Mouse (Mus musculus): ENCODE data around the gene Necab3.

Necab3 gene

DNA sequence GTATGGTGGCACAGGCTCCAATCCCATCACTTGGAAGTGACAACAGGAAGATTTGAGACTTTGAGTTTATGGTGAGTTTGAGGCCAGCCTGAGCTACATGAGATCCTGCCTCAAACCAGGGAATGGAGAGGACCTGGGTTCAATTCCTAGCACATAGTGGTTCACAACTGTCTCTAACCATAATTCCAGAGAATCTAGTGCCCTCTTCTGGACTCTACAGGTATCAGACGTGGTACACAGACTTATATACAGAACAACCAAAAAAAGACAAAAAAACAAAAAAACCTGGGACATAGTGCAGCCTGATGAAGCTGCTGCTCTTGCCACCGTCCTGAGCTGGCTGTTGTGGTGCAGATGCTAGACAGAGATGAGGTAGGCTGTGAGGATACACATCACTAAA, 17.1 kb downstream of the Necab3 start:
- DNase-seq (ENCODE audit: low spot score): no peak

DNA sequence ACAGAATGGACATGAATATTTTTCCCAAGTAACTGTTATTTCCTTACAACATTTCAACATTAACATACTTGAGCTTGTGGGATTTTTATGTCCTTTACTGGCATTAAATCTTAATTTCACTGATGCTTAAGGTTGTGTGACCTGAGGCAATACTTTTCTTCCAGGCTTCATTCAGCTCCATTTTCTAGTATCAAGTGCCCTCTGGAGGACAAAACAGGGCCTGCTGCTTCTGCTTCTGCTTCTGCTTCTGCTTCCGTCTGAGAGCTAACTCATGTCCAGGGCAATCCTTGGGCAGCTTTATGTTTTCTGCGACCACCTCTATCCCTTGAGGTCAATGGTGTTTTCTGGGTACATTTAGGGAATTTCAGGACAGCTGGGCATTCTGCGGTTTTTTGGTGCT, 19.0 kb downstream of the Necab3 start:
- peak; percentile 57 for DNase-seq (ENCODE audit: low spot score)

DNA sequence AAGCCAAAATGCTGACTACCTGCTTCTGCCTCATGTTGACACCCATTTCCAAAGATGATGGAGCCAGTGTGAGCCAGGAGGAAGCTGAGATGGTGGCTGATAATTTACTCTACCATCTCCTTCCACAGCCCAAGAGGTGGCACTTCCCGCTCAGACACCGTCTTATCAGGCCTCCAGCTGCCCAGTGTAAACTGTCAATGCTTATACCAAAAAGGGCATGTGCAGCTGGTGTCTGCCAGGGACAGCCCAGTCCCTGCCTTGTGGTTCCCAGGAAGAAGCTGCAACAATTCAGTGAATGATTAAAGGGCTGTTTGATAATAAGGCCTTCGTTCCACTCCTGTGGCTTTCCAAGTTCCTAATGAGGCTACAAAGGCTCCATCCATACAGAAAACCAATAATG, 20.0 kb downstream of the Necab3 start:
- DNase-seq (ENCODE audit: low spot score): peak; percentile 74

DNA sequence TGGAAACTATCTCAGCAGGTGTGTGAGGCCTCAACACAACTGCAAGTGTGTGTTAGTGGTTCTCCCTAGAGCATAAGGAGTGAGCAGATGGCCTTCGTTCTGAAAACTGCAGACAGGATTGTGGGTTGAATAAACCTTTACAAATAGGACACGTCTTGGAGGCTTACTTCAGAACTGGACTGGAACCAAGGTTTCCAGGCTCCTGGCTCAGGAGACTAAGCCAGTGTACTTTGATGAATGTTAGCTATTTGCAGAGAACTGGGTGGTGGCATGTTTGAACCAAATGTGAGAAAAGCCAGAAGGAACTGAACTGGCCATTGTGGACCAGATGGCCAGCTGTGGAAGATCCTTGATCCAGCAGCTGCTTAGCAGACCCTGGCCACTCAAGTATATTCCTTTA, 20.4 kb downstream of the Necab3 start:
- peak; percentile 84 for DNase-seq (ENCODE audit: low spot score)

DNA sequence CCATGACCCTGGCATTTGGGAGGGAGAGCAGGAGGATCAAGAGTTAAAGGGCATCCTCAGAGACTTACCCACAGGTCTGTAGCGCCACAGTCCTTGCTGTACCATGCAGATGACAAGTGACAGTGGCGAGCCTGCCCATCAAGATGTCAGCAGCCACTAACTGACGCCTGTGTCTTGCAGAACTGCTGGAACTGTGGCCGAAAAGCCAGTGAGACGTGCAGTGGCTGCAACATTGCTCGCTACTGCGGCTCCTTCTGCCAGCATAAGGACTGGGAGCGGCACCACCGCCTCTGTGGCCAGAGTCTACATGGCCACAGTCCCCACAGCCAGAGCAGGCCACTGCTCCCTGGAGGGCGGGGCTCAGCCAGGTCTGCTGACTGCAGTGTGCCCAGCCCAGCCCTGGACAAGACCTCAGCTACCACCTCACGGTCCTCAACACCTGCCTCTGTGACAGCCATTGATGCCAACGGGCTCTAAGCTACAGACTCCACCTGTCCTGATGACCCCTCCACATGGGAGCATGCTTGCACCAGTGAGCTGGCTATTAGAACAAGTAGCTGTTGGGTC, 23.9 kb downstream of the Necab3 start:
- DNase-seq (ENCODE audit: low spot score): no peak

DNA sequence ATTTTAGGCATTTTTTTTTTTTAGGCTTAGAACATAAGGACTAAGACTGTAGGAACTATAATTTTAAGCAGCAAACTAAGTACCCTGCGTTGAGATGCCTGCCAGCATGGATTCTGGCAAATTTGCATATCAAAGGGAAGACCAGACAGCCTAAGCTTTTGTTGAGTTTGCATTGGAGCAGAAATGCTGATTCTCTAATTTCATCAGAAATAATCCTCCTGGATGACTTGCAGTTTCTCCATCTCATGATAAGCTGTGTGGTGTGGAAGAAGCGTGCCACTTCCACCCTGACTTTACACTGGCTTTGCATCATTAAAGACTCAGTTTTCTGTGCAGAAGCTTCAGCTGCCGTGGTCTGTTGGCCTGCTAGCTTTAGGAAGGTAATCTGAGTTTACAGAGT, 25.8 kb downstream of the Necab3 start:
- DNase-seq (ENCODE audit: low spot score): no peak

DNA sequence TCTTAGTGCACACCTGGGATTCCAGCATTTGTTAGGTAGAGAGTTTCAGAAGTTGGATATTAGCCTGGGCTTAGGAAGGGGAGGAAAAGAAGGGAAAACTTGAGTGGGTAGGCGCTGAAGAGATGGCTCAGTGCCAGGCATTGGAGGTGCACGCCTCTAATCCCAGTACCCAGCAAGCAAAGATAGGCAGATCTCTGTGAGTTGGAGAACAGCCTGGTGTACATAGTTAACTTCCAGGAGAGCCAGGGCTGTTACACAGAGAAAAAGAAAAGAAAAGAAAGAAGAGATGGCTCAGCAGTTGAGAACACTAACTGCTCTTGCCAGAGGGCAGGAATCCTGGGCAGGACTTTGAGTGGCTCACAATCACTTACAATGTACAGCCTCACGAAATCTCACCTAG, 32.2 kb downstream of the Necab3 start:
- DNase-seq (ENCODE audit: low spot score): no peak

DNA sequence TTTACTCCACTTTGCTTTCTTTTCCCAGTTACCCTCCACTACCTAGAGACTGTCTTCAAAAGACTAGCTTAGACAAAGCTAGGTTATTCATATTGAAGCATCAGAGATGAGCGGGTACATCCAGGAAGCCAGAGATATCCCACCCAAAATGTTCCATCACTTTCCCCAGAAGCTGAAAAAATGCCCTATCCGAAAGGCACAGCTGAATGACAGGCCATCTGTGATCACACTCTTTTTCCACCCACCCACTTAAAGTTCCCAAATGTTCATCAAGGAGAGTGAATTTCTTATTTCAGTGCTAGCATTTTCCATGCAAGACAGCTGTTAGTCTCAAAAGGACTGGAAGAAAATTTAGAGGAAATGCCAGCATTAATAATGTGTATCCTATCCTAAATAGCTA, 33.4 kb downstream of the Necab3 start:
- no peak for DNase-seq (ENCODE audit: low spot score)

DNA sequence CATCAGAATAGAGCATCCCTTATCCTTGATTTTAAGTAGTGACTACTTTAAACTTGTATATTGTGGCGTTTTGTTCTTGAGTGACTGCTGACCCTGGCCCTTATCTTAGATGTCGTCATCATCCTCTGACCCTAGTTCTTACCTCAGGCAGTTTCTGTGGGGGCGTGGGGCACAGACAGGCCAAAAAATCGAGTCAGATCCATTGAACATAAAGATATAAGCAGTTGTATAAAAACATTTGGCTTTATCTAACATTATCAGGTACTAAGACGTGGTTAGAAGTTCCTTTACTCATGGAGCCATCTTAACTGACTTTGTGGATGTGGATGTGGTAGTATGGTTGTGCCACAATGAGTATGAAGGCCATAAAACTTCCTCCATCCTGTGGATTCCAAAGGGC, 36.4 kb downstream of the Necab3 start:
- DNase-seq (ENCODE audit: low spot score): no peak

DNA sequence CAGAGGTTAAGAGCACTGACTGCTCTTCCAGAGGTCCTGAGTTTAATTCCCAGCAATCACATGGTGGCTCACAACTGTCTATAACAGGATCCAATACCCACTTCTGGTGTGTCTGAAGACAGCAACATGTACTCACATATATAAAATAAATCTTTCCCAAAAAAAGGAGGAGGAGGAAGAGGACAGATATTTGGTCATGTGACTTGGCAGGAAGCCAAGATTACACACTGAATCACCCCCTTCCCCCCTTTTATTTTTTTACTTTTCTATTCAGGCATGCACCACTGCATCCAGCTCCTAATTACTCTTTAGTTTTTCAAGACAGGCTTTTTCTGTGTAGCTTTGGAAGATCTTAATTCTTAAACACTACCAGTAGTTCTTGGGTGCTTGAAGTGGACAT, 37.2 kb downstream of the Necab3 start:
- no peak for DNase-seq (ENCODE audit: low spot score)

DNA sequence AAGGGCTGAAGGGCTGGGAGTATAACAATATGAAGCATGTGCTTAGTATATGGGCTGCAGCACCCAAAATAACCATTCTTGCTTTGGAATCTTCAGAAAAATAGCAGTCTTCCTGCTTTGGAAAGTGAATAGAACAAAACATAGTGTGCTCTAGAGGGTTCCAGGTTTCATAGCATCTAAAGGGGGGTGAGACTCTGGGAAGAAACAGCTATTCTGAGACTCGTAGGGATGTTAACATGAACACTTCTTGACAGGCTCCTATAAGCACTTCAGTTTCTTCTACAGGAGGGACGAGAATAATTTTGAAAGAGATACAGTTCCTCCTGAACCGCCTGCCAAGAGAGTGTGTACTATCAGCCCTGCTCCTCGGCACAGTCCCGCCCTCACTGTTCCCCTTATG, 41.3 kb downstream of the Necab3 start:
- no peak for DNase-seq (ENCODE audit: low spot score)

DNA sequence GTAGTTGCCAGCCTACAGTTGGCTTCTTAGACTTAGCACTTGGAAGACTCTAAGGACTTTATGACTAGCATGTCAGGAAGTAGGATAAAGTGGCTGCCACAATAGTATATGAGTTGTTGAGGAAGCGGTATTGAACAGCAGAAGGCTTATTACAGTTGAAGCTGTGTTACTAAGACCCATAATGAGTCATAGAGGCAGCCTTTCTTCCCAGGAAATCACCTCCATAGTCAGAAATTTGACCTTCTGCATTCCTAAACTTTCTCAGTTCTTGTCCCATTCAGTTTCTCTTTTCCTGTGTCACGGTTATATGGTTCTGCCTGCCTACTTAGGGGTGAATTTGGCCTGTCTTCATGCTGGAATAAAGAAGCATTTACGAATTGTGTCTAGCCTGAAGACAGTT, 41.7 kb downstream of the Necab3 start:
- DNase-seq (ENCODE audit: low spot score): no peak

DNA sequence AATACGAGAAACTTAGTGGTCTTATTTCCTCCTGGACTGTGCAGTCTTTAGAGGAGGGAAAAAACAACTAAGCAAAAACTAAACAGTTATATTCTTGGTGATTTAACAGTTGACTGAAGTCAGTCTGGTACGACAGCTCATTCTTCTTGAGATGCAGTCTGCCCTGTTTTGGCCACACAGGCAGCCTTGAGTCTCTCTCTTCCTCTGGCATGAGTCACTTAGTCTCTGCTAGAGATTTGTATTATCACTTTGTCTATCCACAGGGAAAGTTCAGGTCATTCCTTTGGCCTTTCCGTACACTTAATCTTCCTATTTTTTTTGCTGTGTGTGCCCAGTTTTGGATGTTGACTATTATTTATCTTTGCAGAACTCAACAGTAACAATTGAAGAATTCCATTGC, 48.5 kb downstream of the Necab3 start:
- no peak for DNase-seq (ENCODE audit: low spot score)

DNA sequence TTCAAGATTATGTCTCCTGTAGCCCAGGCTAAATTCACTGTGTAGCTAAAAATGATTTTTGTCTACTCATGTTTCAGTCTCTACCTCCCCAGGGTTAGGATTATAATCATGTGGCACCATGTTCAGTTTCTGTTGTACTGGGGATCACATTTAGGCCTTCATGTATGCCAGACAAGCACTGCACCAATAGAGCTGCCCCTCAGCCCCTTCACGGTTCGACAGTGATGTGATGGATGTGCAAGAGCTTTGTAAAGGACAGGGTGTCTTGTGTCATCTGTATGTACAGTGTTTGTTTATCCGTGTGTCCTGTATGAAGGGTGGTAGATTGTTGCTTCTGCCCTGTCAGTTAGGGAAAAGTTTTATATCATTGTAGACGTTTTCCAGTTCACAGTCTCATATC, 50.2 kb downstream of the Necab3 start:
- DNase-seq (ENCODE audit: low spot score): no peak

DNA sequence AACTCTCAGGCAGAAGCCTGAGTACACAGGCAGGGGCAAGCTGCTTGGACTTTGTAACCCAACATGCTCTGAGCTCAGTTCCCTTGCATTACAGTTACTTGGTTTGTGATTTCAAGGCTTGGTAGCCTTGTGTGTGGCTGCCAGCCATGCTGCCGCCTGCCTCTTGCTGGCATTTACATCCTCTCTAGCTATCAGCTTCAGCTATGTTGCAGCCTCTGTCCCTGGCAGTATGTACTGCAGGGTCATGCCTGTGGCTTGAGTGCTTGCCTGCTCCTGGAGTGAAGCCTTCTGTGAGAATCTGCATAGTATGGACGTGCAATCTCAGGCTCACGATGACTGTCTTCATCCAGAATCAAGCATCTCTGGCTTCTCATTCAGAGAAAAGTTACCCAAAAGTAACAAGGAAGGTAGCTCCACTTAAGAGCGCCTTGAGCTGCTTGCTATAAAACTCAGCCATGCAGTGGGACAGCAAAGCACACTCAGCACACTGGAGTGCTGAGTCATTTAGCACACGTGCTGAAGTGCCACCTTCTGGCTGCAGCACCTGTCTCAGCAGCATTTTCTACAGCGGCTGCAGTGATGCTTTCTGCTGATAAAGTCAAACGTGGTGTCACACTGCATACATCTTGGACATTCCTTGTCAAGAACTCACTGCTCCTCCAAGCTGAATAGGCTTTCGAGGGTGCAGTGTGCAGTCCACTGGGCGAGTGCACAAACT, 51.0 kb downstream of the Necab3 start:
- peak; percentile 50 for DNase-seq (ENCODE audit: low spot score)

DNA sequence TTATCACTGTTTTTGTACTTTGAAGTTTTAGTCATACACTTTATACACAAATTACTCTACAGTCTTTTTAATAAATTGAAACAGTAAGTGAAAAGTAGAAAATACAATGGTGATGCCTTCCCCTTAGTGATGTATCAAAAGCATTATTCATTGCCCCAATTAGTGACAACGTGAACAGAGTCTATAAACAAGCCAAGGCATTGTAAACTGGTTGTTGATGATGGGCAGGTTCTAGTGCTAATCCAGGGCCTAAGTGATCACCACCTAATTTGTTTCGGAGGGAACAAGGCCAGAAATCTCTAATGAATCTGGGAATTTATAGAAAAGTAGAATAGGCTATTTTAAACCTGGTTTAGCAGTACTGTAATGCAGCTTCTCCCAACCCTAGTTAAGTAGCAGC, 51.6 kb downstream of the Necab3 start:
- DNase-seq (ENCODE audit: low spot score): no peak

DNA sequence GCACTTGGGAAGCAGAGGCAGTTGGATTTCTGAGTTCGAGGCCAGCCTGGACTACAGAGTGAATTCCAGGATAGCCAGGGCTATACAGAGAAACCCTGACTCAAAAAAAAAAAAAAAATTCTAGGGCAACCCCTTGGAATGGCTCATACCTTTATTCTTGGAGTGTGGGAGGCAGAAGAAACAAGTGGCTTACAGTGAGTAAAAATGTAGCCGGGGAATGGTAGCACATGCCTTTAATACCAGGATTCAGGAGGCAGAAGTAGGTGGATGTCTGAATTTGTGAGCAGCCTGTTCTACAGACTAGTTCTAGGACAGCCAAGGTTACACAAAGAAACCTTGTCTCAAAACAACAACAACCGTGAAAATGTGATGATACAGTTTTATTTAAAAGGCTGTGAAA, 57.9 kb downstream of the Necab3 start:
- no peak for DNase-seq (ENCODE audit: low spot score)

DNA sequence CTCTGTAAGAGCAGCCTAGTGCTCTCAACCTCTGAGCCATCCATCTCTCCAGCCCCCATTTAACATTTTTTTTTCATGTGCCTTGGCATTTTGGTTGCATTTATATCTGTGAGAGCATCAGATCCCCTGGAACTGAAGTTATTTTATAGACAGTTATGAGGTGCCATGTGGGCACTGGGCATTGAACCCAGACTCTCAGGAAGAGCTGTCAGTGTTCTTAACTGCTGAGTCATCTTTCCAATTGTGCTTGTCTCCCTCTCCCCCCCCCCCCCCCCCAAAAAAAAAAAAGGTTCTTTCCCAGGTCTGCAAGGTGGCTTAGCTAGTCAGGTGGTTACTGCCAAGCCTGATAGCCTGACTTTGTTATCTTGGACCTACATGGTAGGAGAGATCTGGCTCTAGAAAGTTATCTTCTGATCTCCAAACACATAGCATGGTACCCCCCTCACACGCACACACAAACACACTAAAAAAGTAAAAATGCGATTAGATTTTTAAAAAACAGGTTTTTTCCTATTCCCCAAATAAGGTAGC, 58.9 kb downstream of the Necab3 start:
- no peak for DNase-seq (ENCODE audit: low spot score)

DNA sequence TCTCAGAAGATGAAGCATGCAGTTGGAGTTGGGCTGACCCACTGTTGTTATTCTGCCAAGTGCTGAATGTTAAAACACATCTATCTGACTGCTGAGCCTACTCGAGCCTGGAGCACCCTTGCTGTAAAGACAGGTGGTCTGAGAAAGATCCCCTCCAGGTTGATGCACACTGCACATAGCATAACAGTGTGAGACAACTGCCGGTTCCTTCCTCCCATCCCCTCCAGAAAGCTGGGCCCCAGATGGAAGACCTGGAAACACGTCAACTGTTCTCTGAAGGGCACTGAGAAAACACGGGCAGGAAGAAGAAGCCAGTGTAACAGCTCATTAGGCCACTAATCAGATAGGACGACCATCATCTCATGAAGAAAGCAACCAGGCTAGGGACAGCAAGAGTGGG, 60.1 kb downstream of the Necab3 start:
- no peak for DNase-seq (ENCODE audit: low spot score)

DNA sequence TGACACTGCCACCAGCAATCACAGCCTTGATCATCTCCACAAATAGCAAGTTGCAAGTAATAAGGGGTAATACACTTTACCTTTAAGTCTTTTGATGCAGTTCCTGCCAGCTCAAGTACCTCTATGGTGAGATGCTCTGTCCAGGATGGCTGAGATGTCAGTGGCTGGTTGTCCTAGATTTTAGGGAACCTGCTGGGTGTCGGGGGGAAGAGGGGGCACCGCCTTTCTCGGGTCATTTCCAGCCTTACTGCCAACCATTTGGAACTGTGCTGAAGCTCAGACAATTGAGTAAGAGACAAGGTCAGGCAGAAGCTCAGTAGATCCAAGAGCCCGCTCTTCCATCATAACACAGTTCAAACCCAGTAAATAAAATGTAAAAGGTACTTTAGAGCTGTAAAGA, 63.7 kb downstream of the Necab3 start:
- DNase-seq (ENCODE audit: low spot score): no peak
